Mouse (Mus musculus) thymus, adult 2 months (tissue): ENCODE measurements at regions not wholly inside any gene's neighbourhood (a gene's known extent, or its start where the extent isn't known, plus 50 kb on each side); places are given as distances from the start of the nearest gene placed in this dataset.

Experiments used
- CTCF ChIP-seq: fragments of 200-500 bp; IDR thresholded peaks from 2 replicates; pipeline ENCODE4 v1.5.1; 2012; ENCODE audit warnings: mild to moderate bottlenecking, control low read depth, low read length, moderate library complexity, borderline replicate concordance; ENCODE audit not compliant: control insufficient read depth, poor library complexity, insufficient read depth; ENCODE audit errors: extremely low read depth
- POLR2A ChIP-seq: fragments of 200-500 bp; IDR thresholded peaks from 2 replicates; pipeline ENCODE4 v1.6.1; 2012; ENCODE audit warnings: mild to moderate bottlenecking, low read length, control low read depth, moderate library complexity; ENCODE audit not compliant: control insufficient read depth, poor library complexity, insufficient read depth; ENCODE audit errors: extremely low read depth

- TF ChIP-seq POLR2A = no peak
- no peak for TF ChIP-seq CTCF
These were observed 141.3 kb downstream of the Rnd3 start for GRCm38 (mm10) chr2:51007409-51008250.
